Mouse (Mus musculus): Measurements from ENCODE around the gene Kdr.
"Not testable (repeated sequence)": the region's sequence is repeated elsewhere in the genome, so short reads cannot be mapped to it uniquely, and the experiment has no call there.

Gene Kdr

GRCm38 (mm10) chr5:75956526-75956925 lies 21.7 kb downstream of the Kdr start:
- no peak for DNase-seq

- no peak for DNase-seq
These were observed 22.4 kb downstream of the Kdr start for GRCm38 (mm10) chr5:75955876-75956275.

DNA sequence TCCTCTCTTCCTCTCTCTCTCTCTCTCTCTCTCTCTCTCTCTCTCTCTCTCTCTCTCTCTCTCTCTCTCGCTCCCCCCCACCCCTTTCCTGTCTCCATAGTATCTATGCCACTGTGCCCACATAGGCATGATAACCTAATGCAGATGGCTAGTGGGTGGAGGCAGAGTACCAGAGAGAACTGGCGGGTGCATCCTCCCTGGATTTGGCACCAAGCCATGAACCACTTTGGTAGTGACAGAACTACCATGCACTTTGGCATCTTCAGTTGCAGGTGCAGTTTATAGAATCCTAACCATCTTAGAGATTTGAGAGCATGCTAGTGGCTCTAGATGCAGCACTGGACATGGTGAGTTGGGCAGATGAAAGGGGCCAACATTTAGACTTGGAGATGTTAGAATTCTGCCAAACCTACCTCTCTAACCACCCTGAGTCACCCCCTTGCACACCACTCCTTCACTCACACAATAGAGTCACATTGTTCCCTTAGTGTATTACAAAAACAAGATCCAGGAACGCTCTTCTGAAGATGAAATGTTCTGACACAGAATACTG lies 23.4 kb downstream of the Kdr start:
- peak; percentile 16 for DNase-seq

GRCm38 (mm10) chr5:75954218-75954617 lies 24.0 kb downstream of the Kdr start:
- DNase-seq: no peak

GRCm38 (mm10) chr5:75952131-75952795 lies 26.0 kb downstream of the Kdr start:
- DNase-seq: no peak

- DNase-seq: no peak
These were observed 27.4 kb downstream of the Kdr start for GRCm38 (mm10) chr5:75950866-75951265.

- DNase-seq: no peak
These were observed 32.9 kb downstream of the Kdr start for GRCm38 (mm10) chr5:75945394-75945793.

DNA sequence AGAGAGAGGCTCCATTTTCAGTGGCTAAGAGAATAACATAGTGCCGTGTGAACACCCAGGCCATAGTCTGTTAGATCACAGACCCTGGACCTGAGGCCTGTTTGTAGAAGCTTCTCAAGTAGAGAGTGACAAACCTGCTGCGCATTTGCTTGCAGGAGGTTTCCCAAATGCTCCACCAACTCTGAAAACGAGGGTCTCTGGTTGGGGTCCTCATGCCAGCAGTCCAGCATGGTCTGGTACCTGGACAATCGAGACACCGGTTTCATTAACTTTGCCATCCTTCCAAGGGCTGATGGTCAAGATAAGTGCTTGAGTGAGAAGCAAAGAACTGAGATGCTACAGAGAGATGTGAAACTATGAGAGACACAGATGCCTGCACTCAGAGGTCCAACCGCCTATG lies 35.0 kb downstream of the Kdr start:
- no peak for DNase-seq

GRCm38 (mm10) chr5:75941775-75942580 lies 36.3 kb downstream of the Kdr start:
- DNase-seq: no peak

GRCm38 (mm10) chr5:75939144-75939732 lies 39.0 kb downstream of the Kdr start:
- DNase-seq: no peak

DNA sequence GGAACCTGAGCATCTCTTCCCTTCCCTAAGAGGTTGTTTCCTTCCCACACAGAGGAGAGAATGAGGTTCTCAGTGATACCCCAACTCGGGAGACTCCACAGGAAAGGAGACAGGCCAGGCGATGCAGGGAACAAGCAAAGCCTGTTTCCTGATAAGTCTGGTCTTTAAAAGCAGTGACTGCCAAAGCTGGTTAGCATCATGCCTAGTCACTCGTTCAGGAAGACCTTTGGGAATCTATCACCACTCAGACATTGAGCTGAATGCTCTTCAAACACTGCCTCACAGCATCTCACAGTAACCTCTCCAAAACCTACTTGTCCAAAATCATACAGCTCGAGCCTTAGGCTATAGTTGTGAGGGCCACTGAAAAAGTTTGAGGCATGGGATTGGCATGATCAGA lies 40.2 kb downstream of the Kdr start:
- DNase-seq: no peak

GRCm38 (mm10) chr5:75936223-75936622 lies 42.0 kb downstream of the Kdr start:
- DNase-seq: no peak

GRCm38 (mm10) chr5:75935225-75935624 lies 43.0 kb downstream of the Kdr start:
- DNase-seq: no peak

- no peak for DNase-seq
These were observed 44.1 kb downstream of the Kdr start for GRCm38 (mm10) chr5:75934201-75934600.

DNA sequence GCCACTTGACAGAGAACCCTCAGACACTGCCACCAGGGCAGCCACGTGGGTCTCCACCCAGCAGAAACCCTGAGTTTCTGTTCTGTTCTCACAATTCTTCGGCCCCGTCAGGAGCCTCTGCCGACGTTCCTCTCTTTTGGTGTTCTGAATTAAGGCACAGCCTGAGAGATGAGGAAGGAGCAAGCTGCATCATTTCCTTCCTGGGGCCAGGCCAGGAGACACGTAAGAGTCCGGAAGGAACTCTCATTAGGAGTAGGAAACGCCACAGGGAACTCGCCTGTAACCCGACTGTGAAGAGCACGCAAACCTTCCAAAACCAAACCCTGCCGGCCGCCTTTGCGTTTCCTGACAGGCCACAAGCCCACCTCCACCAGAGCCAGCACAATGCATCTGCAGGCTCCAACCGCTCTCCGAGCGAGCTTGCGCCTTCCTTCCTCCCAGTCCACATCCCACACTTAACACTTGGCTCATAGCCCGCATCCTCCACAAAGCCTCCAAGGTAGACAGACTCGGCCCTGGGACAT lies 44.7 kb downstream of the Kdr start:
- peak; percentile 18 for DNase-seq

DNA sequence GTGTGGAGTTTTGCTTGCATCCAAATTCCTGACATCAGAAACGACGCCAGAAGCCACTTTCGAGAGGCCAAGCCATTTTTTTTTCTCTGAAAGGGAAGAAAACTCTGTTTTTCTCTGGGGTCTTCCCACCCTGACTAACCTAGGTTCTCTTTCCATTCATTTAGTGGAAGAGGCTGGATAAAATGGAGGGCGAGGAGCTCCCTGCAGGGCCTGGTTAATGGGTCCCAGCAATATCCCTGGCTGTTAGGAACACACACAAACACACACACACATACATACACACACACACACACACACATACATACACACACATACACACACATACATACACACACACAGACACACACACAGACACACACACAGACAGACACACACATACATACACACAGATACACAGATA lies 46.8 kb downstream of the Kdr start:
- DNase-seq: not testable (repeated sequence)

DNA sequence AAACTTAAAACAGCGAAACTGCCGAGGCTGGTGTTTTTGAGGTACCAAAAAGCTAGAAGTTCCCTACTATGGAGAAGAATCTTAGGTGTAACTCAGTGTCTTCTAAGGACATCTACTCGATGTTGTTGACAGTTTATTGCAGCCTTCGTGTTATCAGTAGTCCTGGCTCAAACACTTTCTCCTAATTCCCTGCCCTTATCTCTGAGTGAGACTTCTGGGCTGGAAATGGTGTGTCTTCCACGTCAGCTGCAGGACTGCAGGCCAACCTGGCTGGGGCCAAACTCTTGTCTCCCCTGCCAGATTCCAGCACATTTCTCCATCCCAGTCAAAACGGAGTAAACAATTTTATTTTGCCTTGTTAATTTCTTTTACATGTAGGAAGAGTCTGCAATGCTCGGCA lies 48.3 kb downstream of the Kdr start:
- DNase-seq: no peak

- no peak for DNase-seq
These were observed 55.6 kb downstream of the Kdr start for GRCm38 (mm10) chr5:75922677-75923076.

- no peak for DNase-seq
These were observed 56.4 kb downstream of the Kdr start for GRCm38 (mm10) chr5:75921730-75922387.

- DNase-seq: no peak
These were observed 58.7 kb downstream of the Kdr start for GRCm38 (mm10) chr5:75919601-75920000.

GRCm38 (mm10) chr5:75918139-75918538 lies 60.1 kb downstream of the Kdr start:
- no peak for DNase-seq

GRCm38 (mm10) chr5:75917231-75917630 lies 61.0 kb downstream of the Kdr start:
- DNase-seq: no peak

DNA sequence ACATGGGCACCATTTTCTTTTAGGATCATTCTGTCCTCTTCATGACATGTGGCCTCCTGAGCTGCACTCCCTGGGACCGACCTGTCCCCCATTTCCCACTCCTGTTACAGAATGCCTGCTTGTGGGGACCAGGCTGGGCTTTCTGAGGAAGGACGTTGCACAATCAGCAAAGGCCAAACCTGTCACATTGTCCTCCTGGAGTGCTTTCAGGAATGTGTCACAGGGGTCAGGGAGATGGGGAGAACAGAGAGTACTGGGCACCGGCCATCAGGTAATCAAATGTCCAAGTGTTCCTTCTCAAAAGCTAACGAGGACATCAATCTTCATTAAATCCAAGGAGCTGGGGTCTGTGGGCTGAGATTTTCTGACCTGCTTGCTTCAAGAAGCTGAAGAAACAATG lies 72.2 kb downstream of the Kdr start:
- no peak for DNase-seq

Data from right cerebral cortex, postnatal 14 days (tissue).